Mouse (Mus musculus) heart, adult 11 months (tissue): ENCODE results near the gene Gm20715.
A peak's percentile ranks its signal among the peaks of the same experiment; 100 is the strongest.
"Not testable (repeated sequence)": the region's sequence is repeated elsewhere in the genome, so short reads cannot be mapped to it uniquely, and the experiment has no call there.

Experiments
- DNase-seq: peaks from one replicate; pipeline ENCODE4 v3.0.0; 2022

The Gm20715 gene

GRCm38 (mm10) chr7:6410043-6410442, at the start of gene Gm20715:
Gm20715 (plus strand) TSS chr7:6410277.
- peak; percentile 97 for DNase-seq

- DNase-seq = peak; percentile 76
Observed at GRCm38 (mm10) chr7:6360477-6361060, 49.5 kb upstream of the Gm20715 start.

GRCm38 (mm10) chr7:6361756-6362155, 48.3 kb upstream of the Gm20715 start:
- DNase-seq = no peak

GRCm38 (mm10) chr7:6362268-6363046, 47.6 kb upstream of the Gm20715 start:
- DNase-seq = peak; percentile 100

GRCm38 (mm10) chr7:6363047-6363488, 47.0 kb upstream of the Gm20715 start, which contains the start of gene Zfp78:
Zfp78 (plus strand) TSS chr7:6363280.
- DNase-seq = peak; percentile 99

DNA sequence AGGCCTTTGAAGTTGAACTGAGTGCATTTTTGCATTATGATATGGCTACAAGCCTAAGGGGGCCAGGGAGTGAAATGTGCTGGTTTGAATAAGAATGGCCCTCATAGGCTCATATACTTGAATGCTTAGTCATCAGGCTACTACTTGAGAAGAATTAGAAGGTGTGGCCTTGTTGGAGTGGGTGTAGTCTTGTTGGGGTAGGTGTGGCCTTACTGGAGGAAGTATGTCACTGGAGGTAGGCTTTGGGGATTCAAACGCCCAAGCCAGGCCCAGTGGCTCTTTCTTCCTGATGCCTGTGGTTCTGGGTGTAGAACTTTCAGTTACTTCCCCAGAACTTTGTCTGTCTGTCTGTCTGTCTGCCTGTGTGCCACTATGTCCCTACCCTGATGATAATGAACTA, 45.3 kb upstream of the Gm20715 start:
- no peak for DNase-seq

GRCm38 (mm10) chr7:6367185-6367584, 42.9 kb upstream of the Gm20715 start:
- DNase-seq = no peak

GRCm38 (mm10) chr7:6368146-6368545, 41.9 kb upstream of the Gm20715 start:
- DNase-seq = not testable (repeated sequence)

DNA sequence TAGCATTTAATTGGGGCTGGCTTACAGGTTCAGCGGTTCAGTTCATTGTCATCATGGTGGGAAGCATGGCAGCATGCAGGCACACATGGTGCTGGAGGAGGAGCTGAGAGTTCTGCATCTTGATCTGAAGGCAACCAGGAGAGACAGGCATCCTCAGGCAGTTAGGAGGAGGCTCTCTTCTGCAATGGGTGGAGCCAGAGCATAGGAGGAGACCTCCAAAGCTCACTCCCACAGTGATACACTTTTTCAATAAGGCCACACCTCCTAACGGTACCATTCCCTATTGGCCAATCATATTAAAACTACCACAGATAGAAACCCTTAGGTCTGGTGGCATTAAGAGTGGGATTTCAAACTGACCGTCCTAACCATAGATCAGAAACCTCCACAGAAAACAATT, 40.6 kb upstream of the Gm20715 start:
- DNase-seq = no peak

DNA sequence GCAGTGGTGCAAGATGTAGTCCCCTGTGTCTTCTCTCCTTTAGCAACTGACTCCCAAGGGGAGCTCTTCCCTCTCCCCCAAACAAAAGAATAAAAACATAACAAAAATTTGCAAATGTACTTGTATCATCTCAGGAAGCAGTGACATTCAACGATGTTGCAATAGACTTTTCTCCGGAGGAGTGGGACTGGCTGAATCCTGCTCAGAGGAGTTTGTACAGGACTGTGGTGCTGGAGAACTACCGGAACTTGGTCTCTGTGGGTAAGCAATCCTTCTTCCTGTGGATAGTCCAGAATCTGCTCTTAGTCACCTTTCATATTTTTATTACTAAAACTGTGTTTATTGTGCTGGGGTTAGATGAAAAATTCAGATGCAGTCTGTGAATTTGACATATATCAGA, 37.1 kb upstream of the Gm20715 start:
- no peak for DNase-seq

- DNase-seq = no peak
Observed at GRCm38 (mm10) chr7:6378441-6378840, 31.6 kb upstream of the Gm20715 start.

DNA sequence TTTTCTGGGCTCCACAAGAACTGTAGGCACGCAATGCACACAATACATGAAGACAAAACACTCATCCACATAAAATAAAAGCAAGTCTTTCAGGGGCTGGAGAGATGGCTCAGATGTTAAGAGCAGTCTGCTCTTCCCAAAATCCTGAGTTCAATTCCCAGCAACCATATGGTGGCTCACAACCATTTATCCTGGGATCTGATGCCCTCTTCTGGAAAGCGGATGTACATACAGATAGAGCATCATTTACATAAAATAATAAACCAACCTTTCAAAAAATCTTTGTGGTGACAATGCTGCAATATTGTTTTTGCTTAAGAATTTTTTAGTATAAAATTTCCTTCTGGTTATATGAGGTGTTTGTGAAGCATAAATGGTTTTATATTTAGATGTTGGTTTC, 28.6 kb upstream of the Gm20715 start:
- no peak for DNase-seq

- DNase-seq = peak; percentile 99
Observed at GRCm38 (mm10) chr7:6383044-6383455, 27.0 kb upstream of the Gm20715 start, which contains the start of gene Zfp28. Zfp28 (plus strand) TSS chr7:6383295.

DNA sequence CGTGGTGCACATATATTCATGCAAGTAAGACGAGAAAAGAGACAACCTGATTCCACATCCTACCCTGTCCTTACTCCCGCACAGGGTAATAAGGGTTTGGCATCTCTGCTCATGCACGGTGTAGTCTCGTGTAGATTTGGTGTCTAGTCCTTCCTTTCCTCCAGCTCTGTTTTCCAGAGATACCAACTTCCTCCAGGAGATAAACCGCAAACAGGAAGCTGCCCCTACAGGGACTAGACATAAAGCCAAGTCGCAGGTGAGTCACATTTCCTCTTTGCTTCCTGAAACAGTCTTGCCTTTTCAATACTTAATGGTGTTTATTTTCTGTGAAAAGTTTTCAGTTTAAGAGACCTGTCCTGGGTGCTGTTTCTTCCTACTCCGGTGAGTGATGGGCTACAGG, 26.1 kb upstream of the Gm20715 start:
- no peak for DNase-seq

- peak; percentile 96 for DNase-seq
Observed at GRCm38 (mm10) chr7:6386995-6387394, 23.1 kb upstream of the Gm20715 start.

DNA sequence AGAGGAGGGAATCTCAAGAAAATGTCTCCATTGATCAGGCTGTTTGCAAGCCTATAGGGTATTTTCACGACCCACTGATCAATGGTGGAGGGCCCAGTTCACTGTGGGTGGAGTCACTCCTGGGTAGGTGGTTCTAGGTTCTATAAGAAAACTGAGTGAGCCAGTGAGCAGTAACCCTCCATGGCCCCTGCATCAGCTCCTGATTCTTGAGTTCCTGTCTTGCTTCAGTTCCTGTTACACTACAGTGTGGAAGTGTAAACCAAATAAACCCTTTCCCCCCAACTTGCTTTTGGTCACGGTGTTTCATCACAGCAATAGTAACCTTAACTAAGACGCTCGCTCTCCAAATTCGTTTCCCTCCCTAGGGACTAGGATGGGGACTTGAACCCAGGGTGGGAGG, 21.1 kb upstream of the Gm20715 start:
- DNase-seq = no peak

- DNase-seq = peak; percentile 81
Observed at GRCm38 (mm10) chr7:6389449-6389848, 20.6 kb upstream of the Gm20715 start.

- peak; percentile 94 for DNase-seq
Observed at GRCm38 (mm10) chr7:6397996-6398975, 11.8 kb upstream of the Gm20715 start, which contains the start of gene Smim17. Smim17 (plus strand) TSS chr7:6398715.

GRCm38 (mm10) chr7:6414626-6415441, 4.8 kb downstream of the Gm20715 start:
- peak; percentile 71 for DNase-seq

GRCm38 (mm10) chr7:6415442-6415787, 5.3 kb downstream of the Gm20715 start:
- peak; percentile 67 for DNase-seq

DNA sequence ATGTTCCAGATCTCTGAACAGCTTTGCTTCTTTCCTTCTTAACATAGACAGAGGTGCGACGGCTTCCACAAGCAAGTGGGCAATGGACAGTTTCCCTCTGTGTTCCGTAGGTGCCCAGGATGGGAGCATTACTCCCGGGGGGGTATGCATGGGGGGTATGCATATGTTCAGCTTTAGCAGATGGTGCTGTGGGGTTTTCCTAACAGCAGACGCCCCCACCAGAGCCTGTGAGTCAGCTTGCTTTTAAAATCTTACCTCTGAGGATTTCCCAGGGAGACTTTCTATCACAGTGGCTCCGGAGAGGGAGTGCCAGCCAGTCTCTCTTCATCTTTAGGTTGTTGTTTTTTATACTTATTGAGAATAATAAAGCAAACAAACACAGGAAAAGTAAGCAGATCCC, 9.8 kb downstream of the Gm20715 start:
- DNase-seq = no peak

GRCm38 (mm10) chr7:6429381-6429780, 19.3 kb downstream of the Gm20715 start:
- no peak for DNase-seq
